Mouse (Mus musculus) embryonic fibroblast, embryonic 13.5 days (primary cell): Measurements from ENCODE around the gene Dock8.

Experiments used
- CTCF ChIP-seq: IDR thresholded peaks from 2 replicates; pipeline ENCODE4 v1.5.1; 2011; ENCODE audit warnings: mild to moderate bottlenecking, control low read depth, low read length, moderate library complexity, borderline replicate concordance; ENCODE audit not compliant: insufficient read depth
- POLR2A ChIP-seq: IDR thresholded peaks from 2 replicates; pipeline ENCODE4 v1.6.1; 2011; ENCODE audit warnings: low read depth, mild to moderate bottlenecking, control low read depth, low read length, moderate library complexity

DNA sequence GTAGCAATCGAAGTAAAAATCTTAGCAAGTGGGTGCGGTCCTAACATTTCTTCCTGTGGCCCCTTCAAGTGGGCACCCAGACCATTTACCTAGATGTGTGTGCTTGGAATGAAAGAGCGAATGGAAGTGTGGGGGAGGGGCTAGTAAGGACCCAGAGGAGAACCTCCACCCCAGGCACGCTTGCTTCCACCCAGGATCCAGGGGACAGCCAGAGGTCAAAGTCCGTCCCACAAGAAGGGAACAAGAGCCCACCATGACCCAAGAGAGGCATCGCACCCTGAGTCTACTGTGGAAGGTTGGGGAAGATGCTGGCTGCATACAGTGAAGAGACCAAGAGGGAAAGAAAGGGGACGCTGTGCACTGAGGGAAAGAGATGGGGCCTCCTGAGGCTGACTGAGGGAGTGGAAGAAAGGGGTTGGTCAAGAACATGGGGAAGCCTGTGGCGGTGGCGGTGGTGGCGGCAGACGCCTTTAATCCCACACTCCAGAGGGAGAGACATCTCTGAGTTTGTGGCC is 209.3 kb downstream of the Dock8 start:
- TF ChIP-seq CTCF (no peak), POLR2A (no peak)
